Mouse (Mus musculus) C2C12 (cell line): ENCODE measurements around the gene Gtpbp1.

Experiments
- CEBPB ChIP-seq: IDR thresholded peaks from one replicate; pipeline ENCODE4 v1.6.1; 2011; ENCODE audit warnings: low read depth, mild to moderate bottlenecking, control low read depth, moderate library complexity
- CTCF ChIP-seq: IDR thresholded peaks from one replicate; pipeline ENCODE4 v1.5.1; 2011; ENCODE audit not compliant: control insufficient read depth, insufficient read depth, insufficient read length

- TF ChIP-seq CEBPB (no peak), CTCF (no peak)
Observed at GRCm38 (mm10) chr15:79751772-79752171, 61.1 kb downstream of the Gtpbp1 start.
